Mouse (Mus musculus) liver, embryonic 14.5 days (tissue): Measurements from ENCODE around the gene Emid1. TPM values are rescaled to one million over a fixed set of nuclear protein-coding genes. Genes with fewer than 3 reads are reported as not detected.

Experiments
- ATAC-seq: fragments of 200-750 bp; cut with Nextera tagmentation; 2 replicates; pipeline ENCODE4 v1.8.0; 2017; ENCODE audit warnings: moderate number of reproducible peaks, mild to moderate bottlenecking, moderate library complexity; ENCODE audit not compliant: insufficient read depth
- DNase-seq, 3 experiments: peaks; one replicate each; pipeline ENCODE4 v3.0.0-alpha.2; 2012 to 2013; ENCODE audit warnings: low read depth in 3 of 3, low spot score in 3 of 3
- H3K27ac ChIP-seq: fragments of 300-500 bp; sonication (generic); 2 replicates; pipeline ENCODE4 v1.5.1; 2014; ENCODE audit warnings: moderate library complexity, mild to moderate bottlenecking, control low read depth, inconsistent platforms
- H3K27me3 ChIP-seq: fragments of 300-500 bp; sonication (generic); 2 replicates; pipeline ENCODE4 v1.6.1; 2014; ENCODE audit warnings: mild to moderate bottlenecking, low read length, moderate library complexity; ENCODE audit not compliant: control insufficient read depth, insufficient read depth
- H3K36me3 ChIP-seq: fragments of 300-500 bp; sonication (generic); replicated peaks from 2 replicates; pipeline ENCODE4 v1.6.1; 2014; ENCODE audit warnings: low read depth; ENCODE audit not compliant: control insufficient read depth, insufficient read depth
- H3K4me1 ChIP-seq, 2 experiments: fragments of 200-500 bp in 1 of 2; fragments of 300-500 bp in 1 of 2; sonication (generic) in 1 of 2; replicated peaks; 2 replicates each; pipeline ENCODE4 v1.6.1; 2012 to 2014; ENCODE audit warnings: antibody characterized with exemption in 1 of 2, inconsistent platforms in 1 of 2, low read length in 1 of 2; ENCODE audit not compliant: control insufficient read depth in 2 of 2, insufficient read depth in 2 of 2
- H3K4me2 ChIP-seq: fragments of 300-500 bp; sonication (generic); 2 replicates; pipeline ENCODE4 v1.6.1; 2014; ENCODE audit warnings: low read depth, mild to moderate bottlenecking, control low read depth, moderate library complexity
- H3K4me3 ChIP-seq, 2 experiments: fragments of 200-500 bp in 1 of 2; fragments of 300-500 bp in 1 of 2; sonication (generic) in 1 of 2; 2 replicates each; pipeline ENCODE4 v1.5.1; 2012 to 2014; ENCODE audit warnings: low read depth in 2 of 2, low read length in 2 of 2, mild to moderate bottlenecking in 2 of 2, control low read depth in 1 of 2, inconsistent platforms in 1 of 2, moderate library complexity in 1 of 2; ENCODE audit not compliant: insufficient read depth in 1 of 2
- H3K9ac ChIP-seq: fragments of 300-500 bp; sonication (generic); replicated peaks from 2 replicates; pipeline ENCODE4 v1.6.1; 2014; ENCODE audit warnings: mild to moderate bottlenecking, control low read depth, moderate library complexity
- H3K9me3 ChIP-seq: fragments of 300-500 bp; sonication (generic); 2 replicates; pipeline ENCODE4 v1.6.1; 2016; ENCODE audit warnings: low read length, mixed read lengths; ENCODE audit not compliant: control insufficient read depth
- CTCF ChIP-seq: IDR thresholded peaks from 2 replicates; pipeline ENCODE4 v1.5.1; 2016; ENCODE audit warnings: antibody characterized with exemption, low read depth, control low read depth
- EP300 ChIP-seq: IDR thresholded peaks from 2 replicates; pipeline ENCODE4 v1.6.1; 2016; ENCODE audit warnings: antibody characterized with exemption, low read depth
- WGBS: fragments of 180-500 bp; shearing (Covaris S2); extraction: QIAGEN DNeasy Blood & Tissue Kit; methylation state at CpG from one replicate; pipeline ENCODE4 v1.1.7; 2014; ENCODE audit not compliant: insufficient replicate concordance; 5-methylcytosine and 5-hydroxymethylcytosine counted together
- polyA plus RNA-seq, 2 experiments: library from polyadenylated mRNA; depleted of rRNA in 1 of 2; stranded (reverse) in 1 of 2; unstranded in 1 of 2; fragments of >200 nt; fragmentation: Nextera tagmentation in 1 of 2; extraction: Ambion mirVana in 1 of 2; gene quantifications; 2 replicates each; pipeline versions ENCODE4 v1.2.1 to v1.2.3; 2012 to 2014

Emid1 gene
- polyA plus RNA-seq, 2 experiments = 1.3 to 1.5 TPM

DNA sequence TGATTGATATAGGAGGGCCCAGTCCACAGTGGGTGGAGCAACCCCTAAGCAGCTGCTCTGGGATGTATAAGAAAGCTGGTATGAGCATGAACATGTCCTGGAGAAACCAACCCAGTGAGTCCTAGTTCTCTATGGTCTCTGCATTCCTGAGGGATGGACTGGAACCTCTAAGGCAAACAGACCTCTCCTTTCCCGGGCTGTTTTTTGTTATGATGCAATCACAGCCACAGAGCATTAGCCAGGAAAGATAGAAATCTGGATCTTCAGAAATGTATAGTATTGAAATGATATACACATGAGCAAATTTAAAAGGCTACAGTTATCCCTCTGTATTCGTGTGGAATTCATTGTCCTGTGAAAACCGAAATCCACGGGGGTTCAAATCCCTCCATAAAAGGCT lies 26.3 kb downstream of the Emid1 start:
- Histone ChIP-seq H3K27ac (no peak overlapping the region), H3K4me2 (no peak overlapping the region), H3K4me3 (no peak overlapping the region), H3K9me3 (no peaks in the 10 kb centered on the region), H3K4me1 (no peaks in the 10 kb centered on the region), H3K36me3 (no peaks in the 10 kb centered on the region), H3K27me3 (no peaks in the 10 kb centered on the region), H3K9ac (no peak overlapping the region)
- TF ChIP-seq EP300 (no peak), CTCF (no peak)
- 68% methylated on average over 4 of the region's 4 CpGs for WGBS
- no peak for ATAC-seq
- no peak for DNase-seq

DNA sequence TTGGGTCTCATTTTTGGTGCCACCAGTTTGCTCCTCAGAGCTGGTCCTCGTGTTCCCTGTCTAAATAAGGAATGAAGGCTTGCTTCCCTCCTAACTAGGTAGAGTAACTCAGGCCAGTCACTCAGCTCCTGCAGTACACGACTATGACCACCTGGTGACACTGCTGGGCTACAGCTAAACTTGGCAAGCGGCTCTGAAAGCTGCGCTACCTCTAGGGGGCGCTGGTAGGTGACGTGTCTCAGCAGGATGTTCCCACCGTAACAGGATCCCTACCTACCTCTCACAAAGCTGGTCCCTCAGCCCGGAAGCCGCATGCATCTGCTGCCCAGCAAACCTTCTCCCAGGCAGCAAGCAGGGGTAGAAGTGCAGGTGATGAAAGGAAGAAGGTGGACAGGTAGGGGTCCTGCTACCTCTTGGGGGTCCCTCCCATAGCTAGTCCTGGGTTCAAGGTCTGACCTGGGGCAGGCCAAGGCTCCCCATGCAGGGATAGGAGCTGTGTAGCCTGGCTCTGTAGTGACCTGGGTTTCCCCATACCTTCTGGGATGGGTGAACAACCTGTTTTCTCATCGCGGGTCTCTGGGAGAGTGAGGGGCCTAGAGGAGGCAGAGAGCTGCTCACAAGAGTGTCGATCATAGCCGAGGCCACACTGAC lies 37.0 kb downstream of the Emid1 start:
- no peak overlapping the region for H3K9ac ChIP-seq
- H3K4me3 ChIP-seq = no peak overlapping the region
- H3K36me3 ChIP-seq = no peaks in the 10 kb centered on the region
- H3K27me3 ChIP-seq = no peaks in the 10 kb centered on the region
- TF ChIP-seq CTCF (peak; percentile 100), EP300 (no peak)
- H3K9me3 ChIP-seq = no peaks in the 10 kb centered on the region
- H3K27ac ChIP-seq = no peak overlapping the region
- ATAC-seq (peak; percentile 57; the same call in 1 of the 2 replicates), DNase-seq (peak; percentile 71 to 81 (median 72))
- H3K4me1 ChIP-seq = no peaks in the 10 kb centered on the region
- 30% methylated on average over 13 of the region's 13 CpGs for WGBS
- no peak overlapping the region for H3K4me2 ChIP-seq

DNA sequence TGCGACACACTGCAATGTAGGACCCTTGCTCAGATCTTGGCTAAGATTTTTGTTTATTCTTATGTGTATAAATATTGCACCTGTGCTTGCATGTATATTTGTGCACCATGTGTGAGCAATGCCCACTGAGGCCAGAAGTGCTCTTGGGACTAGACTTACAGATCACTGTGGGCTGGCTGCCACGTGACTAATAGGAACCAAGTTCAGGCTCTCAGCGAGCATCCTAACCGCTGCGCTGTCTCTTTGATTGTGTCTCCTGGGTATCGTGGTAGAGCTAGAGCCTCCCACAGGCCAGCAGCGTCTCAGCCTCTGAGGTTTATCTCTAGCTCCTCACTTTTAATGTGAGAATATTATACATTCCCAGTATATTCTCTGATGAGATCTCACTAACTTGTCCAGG lies 38.4 kb downstream of the Emid1 start:
- WGBS = 78% methylated on average over 7 of the region's 7 CpGs
- no peak overlapping the region for H3K4me3 ChIP-seq
- DNase-seq = no peak
- H3K36me3 ChIP-seq = no peaks in the 10 kb centered on the region
- no peaks in the 10 kb centered on the region for H3K27me3 ChIP-seq
- no peak overlapping the region for H3K27ac ChIP-seq
- no peaks in the 10 kb centered on the region for H3K4me1 ChIP-seq
- no peak for ATAC-seq
- no peak overlapping the region for H3K4me2 ChIP-seq
- no peak overlapping the region for H3K9ac ChIP-seq
- no peak for TF ChIP-seq EP300
- no peak for TF ChIP-seq CTCF
- H3K9me3 ChIP-seq = no peaks in the 10 kb centered on the region

DNA sequence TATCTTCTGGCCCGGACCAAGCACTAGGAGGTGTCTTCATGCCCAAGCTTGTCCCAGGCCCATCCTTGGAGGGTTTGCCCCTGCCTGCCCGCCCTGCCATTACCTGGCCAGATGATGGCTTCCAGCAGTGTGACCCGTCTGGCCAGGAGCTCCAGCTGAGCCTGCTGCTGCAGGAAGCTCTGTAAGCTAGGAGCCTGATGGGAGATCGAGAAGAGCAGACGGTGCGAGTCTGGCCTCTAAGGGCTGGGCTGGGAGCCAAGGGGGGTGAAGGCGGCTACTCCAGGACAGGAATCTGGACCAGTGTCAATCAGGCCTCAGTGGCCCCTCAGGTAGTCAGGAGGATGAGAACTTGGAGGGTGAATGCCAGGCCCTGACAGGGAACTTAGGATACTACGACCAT lies 42.6 kb downstream of the Emid1 start:
- ATAC-seq = no peak
- WGBS = 71% methylated on average over 8 of the region's 8 CpGs

DNA sequence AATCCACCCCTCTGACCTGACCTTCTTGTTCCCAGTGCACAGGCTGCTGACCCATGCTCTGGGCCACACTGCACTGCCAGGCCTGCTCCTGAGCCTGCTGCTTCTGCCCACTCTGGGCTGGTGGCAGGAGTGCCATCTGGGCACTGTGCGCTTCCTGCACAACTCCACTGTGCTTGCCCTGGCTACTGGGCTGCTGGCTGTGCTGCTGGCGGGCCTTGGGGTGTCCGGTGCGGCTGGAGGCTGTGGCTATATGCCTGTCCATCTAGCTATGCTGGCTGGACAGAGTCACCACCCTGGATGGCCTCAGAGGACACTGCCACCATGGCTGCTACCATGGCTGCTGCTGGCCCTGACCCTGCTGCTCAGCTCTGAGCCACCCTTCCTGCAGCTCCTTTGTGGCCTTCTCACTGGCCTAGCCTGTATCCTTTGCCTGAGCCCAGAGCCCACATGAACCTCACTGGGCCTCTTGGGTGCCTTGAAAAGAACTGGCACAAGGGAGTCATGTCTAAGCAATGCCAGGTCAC lies 48.0 kb downstream of the Emid1 start:
- Histone ChIP-seq H3K9ac (no peak overlapping the region), H3K36me3 (peaks cover 4% of the 10 kb centered on the region), H3K4me1 (peaks cover 5 to 17% of the 10 kb centered on the region in 2 experiments; a peak in 3 of 4 replicates), H3K4me2 (no peak overlapping the region), H3K9me3 (no peaks in the 10 kb centered on the region), H3K27me3 (no peaks in the 10 kb centered on the region), H3K27ac (no peak overlapping the region), H3K4me3 (no peak overlapping the region)
- DNase-seq (no peak), ATAC-seq (no peak)
- WGBS = 82% methylated on average over 4 of the region's 4 CpGs
- TF ChIP-seq CTCF = no peak
- TF ChIP-seq EP300 = no peak

More for the DNA sequence above, 42.6 kb downstream of the Emid1 start:
- H3K4me2 ChIP-seq = no peak overlapping the region
- no peak overlapping the region for H3K4me3 ChIP-seq
- no peaks in the 10 kb centered on the region for H3K4me1 ChIP-seq
- H3K9ac ChIP-seq = no peak overlapping the region
- no peaks in the 10 kb centered on the region for H3K27me3 ChIP-seq
- DNase-seq = no peak
- TF ChIP-seq CTCF = no peak
- no peak for TF ChIP-seq EP300
- no peak overlapping the region for H3K27ac ChIP-seq
- H3K36me3 ChIP-seq = no peaks in the 10 kb centered on the region
- no peaks in the 10 kb centered on the region for H3K9me3 ChIP-seq
